Mouse (Mus musculus): ENCODE measurements around the gene Ptpn12.

Ptpn12 gene

GRCm38 (mm10) chr5:21030226-21030625, 25.5 kb downstream of the Ptpn12 start:
- no peak for DNase-seq (ENCODE audit: low spot score)

- no peak for DNase-seq (ENCODE audit: low spot score)
Measured at GRCm38 (mm10) chr5:21017075-21017474, 38.6 kb downstream of the Ptpn12 start.

GRCm38 (mm10) chr5:21010908-21011307, 44.8 kb downstream of the Ptpn12 start:
- DNase-seq (ENCODE audit: low spot score) = no peak

- DNase-seq (ENCODE audit: low spot score) = no peak
Measured at GRCm38 (mm10) chr5:21002723-21003122, 53.0 kb downstream of the Ptpn12 start.

- DNase-seq (ENCODE audit: low spot score) = no peak
Measured at GRCm38 (mm10) chr5:21001622-21002315, 53.9 kb downstream of the Ptpn12 start.

GRCm38 (mm10) chr5:20998427-20998826, 57.3 kb downstream of the Ptpn12 start:
- DNase-seq (ENCODE audit: low spot score) = no peak

GRCm38 (mm10) chr5:20997555-20997954, 58.2 kb downstream of the Ptpn12 start:
- no peak for DNase-seq (ENCODE audit: low spot score)

GRCm38 (mm10) chr5:20990062-20990809, 65.5 kb downstream of the Ptpn12 start:
- DNase-seq (ENCODE audit: low spot score) = no peak

GRCm38 (mm10) chr5:20986271-20986670, 69.4 kb downstream of the Ptpn12 start:
- DNase-seq (ENCODE audit: low spot score) = no peak

GRCm38 (mm10) chr5:20983505-20983904, 72.2 kb downstream of the Ptpn12 start:
- DNase-seq (ENCODE audit: low spot score) = no peak

GRCm38 (mm10) chr5:20974690-20975089, 81.0 kb downstream of the Ptpn12 start:
- no peak for DNase-seq (ENCODE audit: low spot score)

GRCm38 (mm10) chr5:20973999-20974398, 81.7 kb downstream of the Ptpn12 start:
- DNase-seq (ENCODE audit: low spot score) = no peak

- no peak for DNase-seq (ENCODE audit: low spot score)
Measured at GRCm38 (mm10) chr5:20973069-20973468, 82.6 kb downstream of the Ptpn12 start.

GRCm38 (mm10) chr5:20968963-20969362, 86.7 kb downstream of the Ptpn12 start:
- peak; percentile 56 for DNase-seq (ENCODE audit: low spot score)

GRCm38 (mm10) chr5:20968493-20968892, 87.2 kb downstream of the Ptpn12 start:
- no peak for DNase-seq (ENCODE audit: low spot score)

- DNase-seq (ENCODE audit: low spot score) = no peak
Measured at GRCm38 (mm10) chr5:20967942-20968341, 87.8 kb downstream of the Ptpn12 start.

GRCm38 (mm10) chr5:20964446-20964845, 91.3 kb downstream of the Ptpn12 start:
- DNase-seq (ENCODE audit: low spot score) = no peak

GRCm38 (mm10) chr5:20963295-20963694, 92.4 kb downstream of the Ptpn12 start:
- DNase-seq (ENCODE audit: low spot score) = no peak

GRCm38 (mm10) chr5:20960927-20961326, 94.8 kb downstream of the Ptpn12 start:
- DNase-seq (ENCODE audit: low spot score) = no peak

- DNase-seq (ENCODE audit: low spot score) = no peak
Measured at GRCm38 (mm10) chr5:20956298-20956697, 99.4 kb downstream of the Ptpn12 start, which contains the start of gene Rsbn1l. Rsbn1l (minus strand) TSS chr5:20956398.

- no peak for DNase-seq (ENCODE audit: low spot score)
Measured at GRCm38 (mm10) chr5:20955114-20955835, 100.4 kb downstream of the Ptpn12 start.

GRCm38 (mm10) chr5:20952337-20952925, 103.3 kb downstream of the Ptpn12 start:
- no peak for DNase-seq (ENCODE audit: low spot score)
